Mouse (Mus musculus): ENCODE data around the gene Gucd1. TPM values are rescaled to one million over a fixed set of nuclear protein-coding genes. Genes with fewer than 3 reads are reported as not detected.
A peak's percentile ranks its signal among the peaks of the same experiment; 100 is the strongest.
"Not testable (repeated sequence)": the region's sequence is repeated elsewhere in the genome, so short reads cannot be mapped to it uniquely, and the experiment has no call there.

The Gucd1 gene
- 87.2 and 96.1 TPM in 2 replicates for polyA plus RNA-seq (2012; rRNA removed)

- H3K4me1 ChIP-seq (ENCODE audit: control insufficient read depth, insufficient read depth, insufficient read length) = peaks cover 18% of the 10 kb centered on the region; the same call in 1 of the 2 replicates
- H3K27me3 ChIP-seq (ENCODE audit: control insufficient read depth, insufficient read depth, low read length) = no peaks in the 10 kb centered on the region
- DNase-seq (ENCODE audit: low read depth in 1 of 2, low spot score in 2 of 2) = peak; percentile 93 to 95
- peaks cover 9% of the 10 kb centered on the region for H3K36me3 ChIP-seq (ENCODE audit: control insufficient read depth, insufficient read depth, low read length)
- WGBS = 0% methylated on average over 20 of the region's 20 CpGs
- H3K4me3 ChIP-seq (ENCODE audit: extremely low read depth, insufficient read depth, insufficient read length) = peak within 1 kb of the TSS; percentile 88
- H3K27ac ChIP-seq (ENCODE audit: insufficient read depth, low read length) = peak within 1 kb of the TSS; percentile 97
- TF ChIP-seq CTCF (IDR thresholded peaks at IDR 0.05; ENCODE audit: extremely low read depth, insufficient read depth, insufficient read length, insufficient replicate concordance) (no peak), POLR2A (IDR thresholded peaks at IDR 0.05; ENCODE audit: low read depth, low read length) (peak; percentile 40; the same call in 1 of the 2 replicates)
Measured at GRCm38 (mm10) chr10:75517758-75518143, at the start of gene Gucd1. Gene Gucd1 (minus strand): TSS chr10:75517972.

- H3K4me3 ChIP-seq (ENCODE audit: extremely low read depth, insufficient read depth, insufficient read length); DNase-seq (ENCODE audit: low read depth in 1 of 2, low spot score in 2 of 2); H3K27me3 ChIP-seq (ENCODE audit: control insufficient read depth, insufficient read depth, low read length); H3K27ac ChIP-seq (ENCODE audit: insufficient read depth, low read length); H3K36me3 ChIP-seq (ENCODE audit: control insufficient read depth, insufficient read depth, low read length): not testable (repeated sequence)
- WGBS = 85% methylated on average over 2 of the region's 2 CpGs
- peaks cover 14% of the 10 kb centered on the region; the same call in 1 of the 2 replicates for H3K4me1 ChIP-seq (ENCODE audit: control insufficient read depth, insufficient read depth, insufficient read length)
Measured at GRCm38 (mm10) chr10:75566765-75567164, 49.0 kb upstream of the Gucd1 start.

- DNase-seq (ENCODE audit: low read depth in 1 of 2, low spot score in 2 of 2) = no peak
- TF ChIP-seq POLR2A (IDR thresholded peaks at IDR 0.05; ENCODE audit: low read depth, low read length) (no peak), CTCF (IDR thresholded peaks at IDR 0.05; ENCODE audit: extremely low read depth, insufficient read depth, insufficient read length, insufficient replicate concordance) (no peak)
- 54% methylated on average over 5 of the region's 5 CpGs for WGBS
- Histone ChIP-seq H3K4me1 (ENCODE audit: control insufficient read depth, insufficient read depth, insufficient read length) (peaks cover 14% of the 10 kb centered on the region; the same call in 1 of the 2 replicates), H3K4me3 (ENCODE audit: extremely low read depth, insufficient read depth, insufficient read length) (no peak overlapping the region), H3K27me3 (ENCODE audit: control insufficient read depth, insufficient read depth, low read length) (no peaks in the 10 kb centered on the region), H3K36me3 (ENCODE audit: control insufficient read depth, insufficient read depth, low read length) (no peaks in the 10 kb centered on the region), H3K27ac (ENCODE audit: insufficient read depth, low read length) (peak overlapping the region; percentile 79)
Measured at GRCm38 (mm10) chr10:75566321-75566720, 48.5 kb upstream of the Gucd1 start.

- Histone ChIP-seq H3K4me1 (ENCODE audit: control insufficient read depth, insufficient read depth, insufficient read length) (peaks cover 14% of the 10 kb centered on the region; the same call in 1 of the 2 replicates), H3K27me3 (ENCODE audit: control insufficient read depth, insufficient read depth, low read length) (no peaks in the 10 kb centered on the region), H3K4me3 (ENCODE audit: extremely low read depth, insufficient read depth, insufficient read length) (no peak overlapping the region), H3K36me3 (ENCODE audit: control insufficient read depth, insufficient read depth, low read length) (no peaks in the 10 kb centered on the region), H3K27ac (ENCODE audit: insufficient read depth, low read length) (peak overlapping the region; percentile 79)
- no peak for DNase-seq (ENCODE audit: low read depth in 1 of 2, low spot score in 2 of 2)
- TF ChIP-seq POLR2A (IDR thresholded peaks at IDR 0.05; ENCODE audit: low read depth, low read length) = no peak
- no peak for TF ChIP-seq CTCF (IDR thresholded peaks at IDR 0.05; ENCODE audit: extremely low read depth, insufficient read depth, insufficient read length, insufficient replicate concordance)
- WGBS = 40% methylated on average over 7 of the region's 7 CpGs
Measured at GRCm38 (mm10) chr10:75565906-75566305, 48.1 kb upstream of the Gucd1 start.

GRCm38 (mm10) chr10:75565436-75565835 is 47.7 kb upstream of the Gucd1 start:
- peaks cover 14% of the 10 kb centered on the region; the same call in 1 of the 2 replicates for H3K4me1 ChIP-seq (ENCODE audit: control insufficient read depth, insufficient read depth, insufficient read length)
- H3K4me3 ChIP-seq (ENCODE audit: extremely low read depth, insufficient read depth, insufficient read length) = no peak overlapping the region
- DNase-seq (ENCODE audit: low read depth in 1 of 2, low spot score in 2 of 2) = peak; percentile 63
- H3K27ac ChIP-seq (ENCODE audit: insufficient read depth, low read length) = peak overlapping the region; percentile 79
- no peaks in the 10 kb centered on the region for H3K36me3 ChIP-seq (ENCODE audit: control insufficient read depth, insufficient read depth, low read length)
- TF ChIP-seq CTCF (IDR thresholded peaks at IDR 0.05; ENCODE audit: extremely low read depth, insufficient read depth, insufficient read length, insufficient replicate concordance) (no peak), POLR2A (IDR thresholded peaks at IDR 0.05; ENCODE audit: low read depth, low read length) (peak; percentile 6; the same call in 1 of the 2 replicates)
- no peaks in the 10 kb centered on the region for H3K27me3 ChIP-seq (ENCODE audit: control insufficient read depth, insufficient read depth, low read length)
- 5% methylated on average over 6 of the region's 6 CpGs for WGBS

GRCm38 (mm10) chr10:75564687-75565265 is 47.0 kb upstream of the Gucd1 start:
- DNase-seq (ENCODE audit: low read depth in 1 of 2, low spot score in 2 of 2) = no peak
- Histone ChIP-seq H3K27ac (ENCODE audit: insufficient read depth, low read length) (peak overlapping the region; percentile 79), H3K4me3 (ENCODE audit: extremely low read depth, insufficient read depth, insufficient read length) (0 out of 2 replicates have a peak overlapping the region, but pooled peaks have one; percentile 6), H3K4me1 (ENCODE audit: control insufficient read depth, insufficient read depth, insufficient read length) (peaks cover 20% of the 10 kb centered on the region), H3K36me3 (ENCODE audit: control insufficient read depth, insufficient read depth, low read length) (no peaks in the 10 kb centered on the region), H3K27me3 (ENCODE audit: control insufficient read depth, insufficient read depth, low read length) (peaks cover 6% of the 10 kb centered on the region)
- WGBS = 60% methylated on average over 12 of the region's 12 CpGs
- TF ChIP-seq CTCF (IDR thresholded peaks at IDR 0.05; ENCODE audit: extremely low read depth, insufficient read depth, insufficient read length, insufficient replicate concordance) (no peak), POLR2A (IDR thresholded peaks at IDR 0.05; ENCODE audit: low read depth, low read length) (no peak)

GRCm38 (mm10) chr10:75562596-75562995 is 44.8 kb upstream of the Gucd1 start:
- TF ChIP-seq POLR2A (IDR thresholded peaks at IDR 0.05; ENCODE audit: low read depth, low read length) (no peak), CTCF (IDR thresholded peaks at IDR 0.05; ENCODE audit: extremely low read depth, insufficient read depth, insufficient read length, insufficient replicate concordance) (no peak)
- Histone ChIP-seq H3K27me3 (ENCODE audit: control insufficient read depth, insufficient read depth, low read length) (peaks cover 10% of the 10 kb centered on the region), H3K27ac (ENCODE audit: insufficient read depth, low read length) (no peak overlapping the region), H3K4me1 (ENCODE audit: control insufficient read depth, insufficient read depth, insufficient read length) (peaks cover 21% of the 10 kb centered on the region), H3K4me3 (ENCODE audit: extremely low read depth, insufficient read depth, insufficient read length) (no peak overlapping the region), H3K36me3 (ENCODE audit: control insufficient read depth, insufficient read depth, low read length) (no peaks in the 10 kb centered on the region)
- 87% methylated on average over 8 of the region's 8 CpGs for whole genome bisulfite sequencing
- DNase-seq (ENCODE audit: low read depth in 1 of 2, low spot score in 2 of 2) = no peak
